ENCODE assay signal across 23 mouse cellular contexts in genomic region chr13:9891088-9891487, GRCm38 (mm10).
DNase-seq lines count a peak whose midpoint lies in the region; ATAC-seq and TF ChIP-seq lines count a peak whose summit lies in the region.
"Had no signal": no experiment of that assay in that cellular context is flagged by ENCODE, and none has a peak within 500 bp of the region (broad histone marks: within the 10 kb centered on the region; RNA-seq: fewer than 3 reads in every experiment).

No protein-coding gene starts in this region.

- WGBS in hindbrain, postnatal 0 days, result 73% methylated on average over 1 of the region's 1 CpGs
- 82% methylated on average over 1 of the region's 1 CpGs for WGBS in hindbrain, embryonic 14.5 days
- 88% methylated on average over 1 of the region's 1 CpGs for WGBS in midbrain, embryonic 11.5 days
- 86% methylated on average over 1 of the region's 1 CpGs for WGBS in midbrain, embryonic 10.5 days

- H3K4me3 ChIP-seq in hindbrain, postnatal 0 days (ENCODE audit: low read length), result no peak overlapping the region
- H3K4me3 ChIP-seq in hindbrain, embryonic 14.5 days (replicated peaks; ENCODE audit: low read length), result no peak overlapping the region
- no peak overlapping the region for H3K4me3 ChIP-seq in midbrain, embryonic 11.5 days (ENCODE audit: low read depth, low read length)
- no peak overlapping the region for H3K4me3 ChIP-seq in midbrain, embryonic 10.5 days
- H3K4me3 ChIP-seq in MEL (ENCODE audit: control insufficient read depth in 1 of 2, insufficient read depth in 1 of 2, low read depth in 2 of 2, low read length in 2 of 2), result no peak overlapping the region
- H3K4me3 ChIP-seq: forebrain, embryonic 10.5 days; gastrocnemius, adult 2 months; hindbrain, embryonic 12.5 days had no signal

- no peak overlapping the region for H3K27ac ChIP-seq in hindbrain, postnatal 0 days
- no peak overlapping the region for H3K27ac ChIP-seq in hindbrain, embryonic 14.5 days
- no peak overlapping the region for H3K27ac ChIP-seq in midbrain, embryonic 11.5 days (ENCODE audit: low read depth, low read length)
- no peak overlapping the region for H3K27ac ChIP-seq in midbrain, embryonic 10.5 days (replicated peaks)
- no peak overlapping the region for H3K27ac ChIP-seq in MEL (ENCODE audit: control insufficient read depth, low read depth, low read length)
- H3K27ac ChIP-seq: forebrain, embryonic 10.5 days; gastrocnemius, adult 2 months; hindbrain, embryonic 12.5 days had no signal

- no peak overlapping the region for H3K9ac ChIP-seq in hindbrain, postnatal 0 days (replicated peaks; ENCODE audit: low read length)
- no peak overlapping the region for H3K9ac ChIP-seq in hindbrain, embryonic 14.5 days
- no peak overlapping the region for H3K9ac ChIP-seq in midbrain, embryonic 11.5 days (ENCODE audit: low read length)
- H3K9ac ChIP-seq in MEL (ENCODE audit: control insufficient read depth, low read depth, low read length, poor library complexity, severe bottlenecking), result no peak overlapping the region
- H3K9ac ChIP-seq: hindbrain, embryonic 12.5 days had no signal

- no peaks in the 10 kb centered on the region for H3K4me1 ChIP-seq in hindbrain, postnatal 0 days (ENCODE audit: insufficient read depth, low read length)
- no peaks in the 10 kb centered on the region for H3K4me1 ChIP-seq in hindbrain, embryonic 14.5 days (replicated peaks; ENCODE audit: control insufficient read depth, insufficient read depth, low read length)
- no peaks in the 10 kb centered on the region for H3K4me1 ChIP-seq in midbrain, embryonic 11.5 days (ENCODE audit: control insufficient read depth, insufficient read depth, low read length)
- no peaks in the 10 kb centered on the region for H3K4me1 ChIP-seq in midbrain, embryonic 10.5 days
- H3K4me1 ChIP-seq in MEL (ENCODE audit: control insufficient read depth in 1 of 2, insufficient read depth in 2 of 2, low read length in 2 of 2), result no peaks in the 10 kb centered on the region
- H3K4me1 ChIP-seq: hindbrain, embryonic 12.5 days had no signal

- no peaks in the 10 kb centered on the region for H3K79me2 ChIP-seq in MEL (ENCODE audit: control insufficient read depth, insufficient read depth, low read length, poor library complexity)

- ATAC-seq in hindbrain, postnatal 0 days, result no peak
- no peak for ATAC-seq in hindbrain, embryonic 14.5 days (ENCODE audit: low FRiP score)
- no peak for ATAC-seq in midbrain, embryonic 11.5 days (ENCODE audit: low FRiP score)
- ATAC-seq: CD4-positive, CD25-positive, alpha-beta regulatory T cell, adult 4 months; forebrain, embryonic 14.5 days; hindbrain, embryonic 16.5 days; inflammation-experienced regulatory T-cells, adult 6 months had no signal

- peak; percentile 2 for TF ChIP-seq RAD21 in MEL (IDR thresholded peaks at IDR 0.05; ENCODE audit: low read depth, low read length)

- H3K27me3 ChIP-seq in hindbrain, postnatal 0 days (ENCODE audit: insufficient read depth, low read length), result no peaks in the 10 kb centered on the region
- no peaks in the 10 kb centered on the region for H3K27me3 ChIP-seq in hindbrain, embryonic 14.5 days (ENCODE audit: control insufficient read depth, insufficient read depth, low read length)
- H3K27me3 ChIP-seq in midbrain, embryonic 11.5 days (ENCODE audit: control insufficient read depth, insufficient read depth, low read length), result no peaks in the 10 kb centered on the region
- H3K27me3 ChIP-seq in midbrain, embryonic 10.5 days (ENCODE audit: low read depth, poor library complexity, severe bottlenecking), result no peaks in the 10 kb centered on the region
- no peaks in the 10 kb centered on the region; a peak in 1 of 4 replicates for H3K27me3 ChIP-seq in MEL (ENCODE audit: control insufficient read depth in 1 of 2, insufficient read depth in 2 of 2, low read length in 2 of 2)
- H3K27me3 ChIP-seq: hindbrain, embryonic 12.5 days; Patski had no signal

- no peak for TF ChIP-seq POLR2A in MEL (IDR thresholded peaks at IDR 0.05; ENCODE audit: control insufficient read depth in 1 of 2, insufficient read depth in 1 of 2, low read depth in 1 of 2, low read length in 2 of 2, poor library complexity in 1 of 2)

- no peak for TF ChIP-seq EP300 in MEL (IDR thresholded peaks at IDR 0.05; ENCODE audit: low read depth in 1 of 2, low read length in 2 of 2)

- H3K36me3 ChIP-seq in hindbrain, postnatal 0 days (ENCODE audit: insufficient read depth, low read length), result no peaks in the 10 kb centered on the region
- no peaks in the 10 kb centered on the region for H3K36me3 ChIP-seq in hindbrain, embryonic 14.5 days (replicated peaks; ENCODE audit: control insufficient read depth, insufficient read depth)
- no peaks in the 10 kb centered on the region for H3K36me3 ChIP-seq in midbrain, embryonic 11.5 days (ENCODE audit: control insufficient read depth, insufficient read depth, low read length)
- no peaks in the 10 kb centered on the region for H3K36me3 ChIP-seq in midbrain, embryonic 10.5 days
- H3K36me3 ChIP-seq in MEL (ENCODE audit: control insufficient read depth in 1 of 2, insufficient read depth in 2 of 2, low read length in 2 of 2), result no peaks in the 10 kb centered on the region
- H3K36me3 ChIP-seq: forebrain, embryonic 10.5 days; hindbrain, embryonic 12.5 days had no signal

- peak; percentile 19 for TF ChIP-seq CTCF in hindbrain, postnatal 0 days (IDR thresholded peaks at IDR 0.05; ENCODE audit: low read depth)
- TF ChIP-seq CTCF in MEL (IDR thresholded peaks at IDR 0.05 in 2 of 3, conservative IDR thresholded peaks at IDR 0.05 in 1 of 3; ENCODE audit: control insufficient read depth in 1 of 3, insufficient read depth in 1 of 3, low read depth in 2 of 3, low read length in 3 of 3, poor library complexity in 1 of 3, severe bottlenecking in 1 of 3), result no peak

- DNase-seq in hindbrain, postnatal 0 days (ENCODE audit: low spot score), result no peak
- no peak for DNase-seq in hindbrain, embryonic 14.5 days (ENCODE audit: low spot score)
- peak; percentile 51 for DNase-seq in midbrain, embryonic 11.5 days (ENCODE audit: low spot score, missing footprints)
- no peak for DNase-seq in midbrain, embryonic 10.5 days (ENCODE audit: low spot score)
- DNase-seq in MEL (ENCODE audit: low read depth, low spot score) (no peak), MN1 (ENCODE audit: low spot score) (no peak)
- DNase-seq in brain, adult 2 months (ENCODE audit: low read depth, low spot score), result peak; percentile 42
- DNase-seq in cerebellum, postnatal 10 days, result no peak
- DNase-seq: adrenal gland, postnatal 10 days; adrenal gland, postnatal 36 days; cerebellum, adult 11-12 months; cerebellum, adult 8-10 months; cerebellum, postnatal 14 days; gastrocnemius, adult 2 months; gastrocnemius, postnatal 14 days had no signal

- no peak overlapping the region for H3K4me2 ChIP-seq in hindbrain, postnatal 0 days (ENCODE audit: low read depth, low read length)
- H3K4me2 ChIP-seq in hindbrain, embryonic 14.5 days (replicated peaks), result no peak overlapping the region
- no peak overlapping the region for H3K4me2 ChIP-seq in midbrain, embryonic 11.5 days
- H3K4me2 ChIP-seq: heart, embryonic 11.5 days; hindbrain, embryonic 12.5 days had no signal

- H3K9me3 ChIP-seq in hindbrain, postnatal 0 days (ENCODE audit: low read length), result no peaks in the 10 kb centered on the region
- H3K9me3 ChIP-seq in hindbrain, embryonic 14.5 days (ENCODE audit: control insufficient read depth, low read length), result no peaks in the 10 kb centered on the region
- H3K9me3 ChIP-seq in midbrain, embryonic 11.5 days (ENCODE audit: control insufficient read depth, low read length), result no peaks in the 10 kb centered on the region
- no peaks in the 10 kb centered on the region for H3K9me3 ChIP-seq in midbrain, embryonic 10.5 days (replicated peaks)
- H3K9me3 ChIP-seq in MEL (replicated peaks; ENCODE audit: insufficient read depth, low read length), result no peaks in the 10 kb centered on the region
- H3K9me3 ChIP-seq: forebrain, embryonic 10.5 days; hindbrain, embryonic 12.5 days had no signal

TF ChIP-seq in MEL, 35 proteins besides CTCF, POLR2A, EP300 and RAD21:
- TF ChIP-seq TCF12 (IDR thresholded peaks at IDR 0.05; ENCODE audit: low read depth, low read length) (no peak), MAX (IDR thresholded peaks at IDR 0.05; ENCODE audit: low read length) (no peak), USF2 (IDR thresholded peaks at IDR 0.05; ENCODE audit: borderline replicate concordance in 1 of 2, insufficient read depth in 1 of 2, low read depth in 1 of 2, low read length in 2 of 2) (no peak), GATA1 (IDR thresholded peaks at IDR 0.05; ENCODE audit: low read depth, low read length) (no peak), ETS1 (IDR thresholded peaks at IDR 0.05; ENCODE audit: low read depth, low read length) (no peak), MXI1 (IDR thresholded peaks at IDR 0.05; ENCODE audit: low read depth, low read length) (no peak), SIN3A (IDR thresholded peaks at IDR 0.05; ENCODE audit: low read length) (no peak), MAFK (IDR thresholded peaks at IDR 0.05; ENCODE audit: borderline replicate concordance, low read depth, low read length) (no peak), MEF2A (IDR thresholded peaks at IDR 0.05; ENCODE audit: extremely low read depth, insufficient replicate concordance, low read depth, low read length, poor library complexity, severe bottlenecking) (no peak)

Comparison
In these comparisons a context has a peak if more than half of its experiments do, and no peak if none do; other contexts are left out.
1. DNase-seq: peak in midbrain, embryonic 11.5 days (single experiment) and brain, adult 2 months (single experiment); none in hindbrain, postnatal 0 days (single experiment), hindbrain, embryonic 14.5 days (single experiment), midbrain, embryonic 10.5 days (single experiment), MEL (single experiment), cerebellum, postnatal 10 days (0 of 2) and MN1 (single experiment).